Mouse (Mus musculus) cerebellum, postnatal 25 days (tissue): ENCODE data around the gene BC030867.
A peak's percentile ranks its signal among the peaks of the same experiment; 100 is the strongest.

ENCODE experiments used
- DNase-seq, 2 experiments: peaks; one replicate each; pipeline ENCODE4 v3.0.0; 2021; ENCODE audit warnings: mixed read lengths in 2 of 2

Gene BC030867

DNA sequence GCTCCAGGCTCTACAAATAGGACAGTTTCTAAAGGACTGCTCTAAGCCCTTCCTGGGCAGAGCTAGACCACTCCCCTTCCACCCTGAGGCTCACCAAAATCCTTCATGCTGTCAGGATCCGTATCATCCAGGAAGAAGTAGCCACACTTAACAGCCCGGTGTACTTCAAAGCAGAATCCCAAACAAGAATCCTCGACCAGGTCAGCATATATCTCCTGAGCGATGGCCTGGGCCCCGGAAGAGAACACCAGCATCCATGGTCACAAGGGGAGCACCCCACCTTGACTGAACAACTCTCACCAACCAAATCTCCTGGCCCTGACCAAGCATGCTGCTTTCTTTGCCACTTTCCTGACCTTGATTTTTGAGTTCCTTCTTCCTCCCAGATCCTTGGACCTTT lies 45.7 kb downstream of the BC030867 start:
- DNase-seq, result no peak

DNA sequence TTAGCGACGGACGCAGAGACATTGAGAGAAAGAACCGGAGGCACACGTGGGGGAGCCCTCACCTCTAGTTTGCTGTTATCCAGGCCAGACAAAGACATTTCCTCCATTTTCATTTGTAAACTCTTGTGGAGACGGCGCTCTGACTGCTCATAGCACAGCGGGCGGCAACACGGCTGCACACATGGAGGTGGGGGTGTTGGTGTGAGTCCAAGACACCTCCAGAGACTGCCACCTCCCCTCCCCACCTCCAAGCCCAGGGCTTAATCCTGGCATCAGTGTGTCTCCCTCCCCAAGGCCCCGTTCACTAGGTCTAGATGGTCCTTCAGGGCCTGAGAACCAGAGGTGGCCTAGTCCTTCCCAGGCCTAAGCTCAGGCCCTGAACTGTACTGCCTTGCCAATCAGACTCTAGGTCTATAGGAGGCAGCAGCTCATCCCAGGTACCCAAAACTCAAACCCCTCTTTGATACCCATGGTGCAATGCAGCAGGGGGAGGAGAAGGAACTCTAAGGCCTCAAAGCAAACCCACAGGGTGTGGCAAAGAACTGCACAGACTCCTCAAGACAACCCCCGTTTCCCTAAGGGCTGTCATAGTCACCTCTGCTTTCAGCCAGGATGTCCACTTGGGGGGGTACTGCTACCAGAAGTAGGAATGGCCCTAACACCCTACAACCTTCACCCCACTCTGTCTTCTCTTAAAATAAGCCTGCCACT lies 46.4 kb downstream of the BC030867 start:
- peak in 1 of 2 experiments; percentile 53 for DNase-seq

DNA sequence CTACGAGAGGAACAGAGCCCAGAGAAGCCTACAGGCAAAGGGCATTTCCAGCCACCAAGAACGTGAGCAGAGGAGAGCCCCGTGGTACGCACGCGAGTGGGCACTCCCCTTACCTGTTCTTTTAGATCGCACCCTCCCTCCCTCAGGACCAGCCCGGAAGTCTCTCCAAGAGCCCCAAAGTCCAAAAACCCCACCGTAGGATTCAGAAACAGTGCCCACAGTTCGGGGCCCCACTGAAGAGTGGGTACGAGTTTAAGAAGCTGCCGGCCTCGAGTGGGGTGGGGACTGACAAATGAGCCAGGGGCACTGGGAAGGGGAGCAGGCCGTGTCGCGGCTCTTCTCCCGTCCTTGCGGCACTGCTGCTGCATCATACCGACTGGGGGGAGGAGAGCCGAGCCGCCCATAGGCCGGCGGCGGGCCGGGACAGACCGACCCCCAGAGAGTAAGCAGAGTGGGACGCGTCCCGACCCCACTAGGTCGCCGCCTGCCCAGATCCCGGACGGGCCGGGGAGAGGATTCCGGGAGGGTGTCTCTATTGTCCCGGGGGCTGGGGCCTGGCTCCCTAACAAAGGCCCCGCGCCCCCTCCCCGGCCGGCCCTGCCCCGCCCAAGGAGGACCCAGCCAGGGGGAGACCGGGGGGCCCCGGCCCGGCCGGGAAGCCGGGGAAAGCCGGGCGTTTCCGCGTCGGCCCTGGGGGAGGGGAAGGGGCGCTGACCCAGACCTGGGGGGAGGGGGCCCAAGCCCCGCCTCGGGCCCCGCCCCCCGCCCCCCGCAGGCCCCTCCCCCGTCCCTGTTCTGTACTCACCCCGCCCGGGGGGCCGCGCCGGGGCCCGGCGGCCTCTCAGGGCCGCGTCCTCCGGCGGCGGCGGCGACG lies 47.2 kb downstream of the BC030867 start:
- DNase-seq, result peak; percentile 47 to 65

DNA sequence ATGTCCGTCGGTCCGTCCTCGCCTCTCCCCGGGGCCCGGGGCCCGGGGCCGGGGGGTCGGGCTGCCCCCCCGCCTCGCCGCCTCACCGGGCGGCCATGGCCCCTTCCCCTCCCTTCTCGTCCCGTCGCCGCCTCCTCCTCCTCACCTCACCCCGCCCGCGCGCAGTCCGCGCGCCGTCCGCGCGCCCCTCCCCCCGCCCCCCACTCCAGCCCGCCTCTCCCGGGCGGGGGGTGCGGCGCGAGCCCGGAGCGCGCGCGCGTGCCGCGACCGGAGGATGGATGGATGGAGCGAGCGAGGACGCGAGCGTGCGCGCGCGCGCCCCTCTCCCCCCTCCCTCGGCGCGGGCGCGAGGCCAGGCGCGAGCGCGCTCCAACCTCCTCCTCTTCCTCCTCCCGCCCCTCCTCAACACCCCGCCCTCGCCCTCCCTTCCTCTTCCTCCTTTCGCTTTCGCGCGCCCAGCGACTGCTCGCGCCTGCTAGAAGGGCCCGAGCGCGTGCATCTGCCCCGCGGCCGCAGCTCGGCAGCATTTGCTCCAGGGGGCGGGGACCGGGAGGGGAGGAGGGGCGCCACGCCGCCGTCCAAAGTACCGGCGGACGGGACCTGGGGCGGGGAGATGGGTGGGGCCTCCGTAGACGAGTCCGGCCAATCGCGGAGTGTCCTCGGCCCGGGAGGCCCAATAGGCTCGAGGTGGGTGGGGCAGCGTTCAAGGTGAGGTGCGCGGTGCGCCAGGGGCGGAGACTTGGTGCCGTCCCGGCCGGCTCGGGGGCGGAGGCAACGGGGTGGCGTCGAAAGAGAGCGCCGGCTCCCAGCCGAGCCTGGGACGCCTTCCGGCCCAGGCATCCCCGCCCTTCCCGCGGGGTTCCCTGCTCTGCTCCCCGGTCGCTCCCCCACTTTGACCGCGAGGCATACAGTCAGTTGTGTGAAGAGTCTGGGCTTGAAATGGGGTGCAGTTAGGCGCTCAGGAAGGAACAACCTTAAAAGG lies 48.1 kb downstream of the BC030867 start, which contains the start of gene Atxn7l3:
Atxn7l3 (minus strand) TSS at position 141 of the 982 bp plus-strand sequence.
- DNase-seq, result peak; percentile 97 to 99

DNA sequence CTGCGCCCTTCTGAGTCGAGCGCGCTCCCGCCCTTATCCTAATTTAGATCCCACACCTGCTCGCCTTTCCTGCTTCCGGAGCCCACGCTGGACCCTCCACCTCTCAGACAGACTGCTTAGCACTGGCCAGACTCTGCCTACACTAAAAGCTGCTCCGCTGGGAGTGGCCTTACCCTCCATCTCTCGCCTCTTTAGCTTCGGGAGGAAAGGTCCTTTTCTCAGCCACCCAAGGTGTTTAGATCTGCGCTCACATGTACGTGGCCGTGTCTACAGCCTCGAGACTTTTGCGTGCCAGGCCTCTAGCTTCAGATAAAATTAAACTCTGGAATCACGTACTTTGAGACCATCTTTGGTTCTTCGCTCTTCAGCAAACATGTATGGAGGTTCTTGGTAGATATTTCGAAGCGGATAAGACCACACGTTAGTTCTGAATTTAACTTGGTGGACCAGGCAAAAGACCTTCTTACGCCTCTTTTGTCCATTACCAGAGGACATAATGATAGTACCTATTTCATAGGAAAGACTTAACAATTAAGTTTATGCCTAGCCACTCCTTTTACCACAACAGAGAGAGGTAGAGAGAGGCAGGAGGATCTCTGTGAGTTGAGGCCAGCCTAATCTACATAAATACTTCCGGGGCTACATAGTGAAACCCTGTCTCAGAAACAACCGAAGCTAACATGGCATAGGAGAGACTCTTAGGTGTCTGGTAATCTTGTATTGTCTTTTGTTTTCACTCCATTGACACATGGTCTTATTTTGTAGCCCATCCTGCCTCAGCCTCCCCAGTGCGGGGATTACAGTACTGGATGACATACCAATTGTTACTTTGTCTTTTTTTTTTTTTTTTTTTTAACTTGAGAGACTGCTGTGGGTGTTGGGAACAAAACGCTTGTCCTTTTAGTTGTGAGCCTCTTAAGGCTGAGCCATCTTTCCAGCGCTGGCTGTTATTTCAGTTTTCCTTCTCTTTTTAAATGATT lies 49.2 kb downstream of the BC030867 start:
- DNase-seq, result no peak

DNA sequence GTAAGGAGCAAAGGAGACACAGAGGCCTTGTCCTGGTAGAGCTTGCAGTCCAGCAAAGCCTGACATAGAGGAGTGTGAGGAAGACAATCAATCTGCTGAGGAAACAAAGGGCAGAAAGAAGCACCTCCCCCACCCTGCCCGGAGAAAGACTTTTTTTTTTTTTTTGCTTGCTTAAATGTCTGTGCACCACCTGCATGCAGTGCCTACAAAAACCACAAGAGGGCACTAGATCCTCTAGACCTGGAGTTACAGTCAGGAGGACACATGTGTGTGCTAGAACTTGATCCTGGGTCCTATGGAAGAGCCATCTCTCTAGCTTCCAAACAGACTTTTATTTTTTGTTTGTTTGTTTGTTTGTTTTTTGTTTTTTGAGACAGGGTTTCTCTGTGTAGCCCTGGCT lies 51.2 kb downstream of the BC030867 start:
- DNase-seq, result peak; percentile 63 to 82

DNA sequence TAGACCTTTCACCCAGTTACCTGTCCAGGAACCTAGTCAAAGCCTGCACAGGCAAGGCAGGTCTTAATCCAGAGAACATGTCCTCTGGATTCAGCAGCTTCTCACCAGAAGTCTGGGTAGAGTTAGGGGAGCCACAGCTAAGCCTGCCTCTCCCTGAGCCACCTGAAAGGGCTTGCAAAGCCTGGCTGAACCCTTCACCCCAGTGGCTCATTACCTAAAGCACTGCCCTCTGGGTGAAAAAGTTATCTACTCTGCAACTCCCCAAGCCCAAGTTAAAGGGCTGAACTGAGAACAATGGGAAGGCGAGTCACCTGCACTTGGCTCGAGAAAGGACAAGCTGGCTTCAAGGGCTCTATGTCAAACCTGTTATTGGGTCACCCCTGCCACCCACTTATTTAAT lies 55.5 kb downstream of the BC030867 start:
- no peak for DNase-seq

DNA sequence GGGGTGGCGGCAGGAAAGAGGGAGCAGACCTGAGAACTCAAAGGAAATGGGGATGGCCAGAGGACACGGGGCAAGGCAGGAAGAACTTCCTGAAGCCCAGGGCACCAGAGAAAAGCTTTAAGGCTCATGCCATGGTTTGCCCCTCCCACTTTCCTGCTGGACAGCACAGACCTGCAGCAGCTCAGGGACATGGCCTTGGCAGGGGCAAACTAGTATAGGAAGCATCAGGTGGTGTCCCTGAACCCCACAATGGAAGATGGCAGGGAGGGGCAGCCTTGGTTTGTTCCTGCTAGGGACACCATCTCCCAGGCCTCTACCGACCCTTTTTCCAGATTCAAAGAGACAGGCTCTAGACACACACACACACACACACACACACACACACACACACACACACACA lies 56.7 kb downstream of the BC030867 start:
- DNase-seq, result no peak

DNA sequence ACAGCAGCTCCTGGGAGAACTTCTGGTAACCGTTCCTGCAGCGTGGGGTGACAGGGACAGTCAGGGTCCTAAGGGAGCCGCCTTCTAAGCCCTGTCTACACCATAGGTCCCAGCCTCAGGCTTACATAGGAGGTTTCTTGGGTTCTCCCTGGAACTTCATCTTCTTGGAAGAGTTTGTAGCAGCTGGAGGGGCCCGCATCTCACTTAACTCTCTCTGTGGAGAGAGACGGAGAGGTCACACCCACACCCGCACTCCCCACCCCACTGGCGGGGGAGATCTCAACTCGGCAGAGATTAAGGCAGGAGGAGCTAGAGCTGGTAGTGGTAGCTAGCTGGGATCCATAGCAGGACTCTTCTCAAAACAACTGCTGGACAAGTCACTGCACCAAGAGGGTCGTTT lies 59.4 kb downstream of the BC030867 start:
- DNase-seq, result no peak

DNA sequence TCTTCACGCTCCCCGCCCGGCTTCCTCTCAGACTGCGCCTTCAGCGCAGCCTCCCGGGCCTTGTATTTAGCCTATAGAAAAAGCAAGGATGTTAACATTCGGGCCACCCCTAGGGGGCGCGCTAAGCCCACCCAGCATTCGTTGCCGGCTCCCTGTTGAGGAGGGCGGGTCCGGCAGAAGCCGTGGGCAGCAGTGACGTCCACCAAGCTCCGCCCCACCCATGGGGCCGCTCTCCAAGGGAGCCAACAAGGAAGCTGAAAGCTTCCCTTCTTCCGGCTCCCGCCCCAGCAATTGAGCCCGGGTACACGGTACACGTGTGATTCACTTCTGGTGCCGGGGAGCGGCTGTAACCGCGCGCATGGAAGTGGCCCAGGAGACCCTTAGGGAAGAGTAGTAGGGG lies 60.3 kb downstream of the BC030867 start:
- DNase-seq, result peak; percentile 96 to 97

DNA sequence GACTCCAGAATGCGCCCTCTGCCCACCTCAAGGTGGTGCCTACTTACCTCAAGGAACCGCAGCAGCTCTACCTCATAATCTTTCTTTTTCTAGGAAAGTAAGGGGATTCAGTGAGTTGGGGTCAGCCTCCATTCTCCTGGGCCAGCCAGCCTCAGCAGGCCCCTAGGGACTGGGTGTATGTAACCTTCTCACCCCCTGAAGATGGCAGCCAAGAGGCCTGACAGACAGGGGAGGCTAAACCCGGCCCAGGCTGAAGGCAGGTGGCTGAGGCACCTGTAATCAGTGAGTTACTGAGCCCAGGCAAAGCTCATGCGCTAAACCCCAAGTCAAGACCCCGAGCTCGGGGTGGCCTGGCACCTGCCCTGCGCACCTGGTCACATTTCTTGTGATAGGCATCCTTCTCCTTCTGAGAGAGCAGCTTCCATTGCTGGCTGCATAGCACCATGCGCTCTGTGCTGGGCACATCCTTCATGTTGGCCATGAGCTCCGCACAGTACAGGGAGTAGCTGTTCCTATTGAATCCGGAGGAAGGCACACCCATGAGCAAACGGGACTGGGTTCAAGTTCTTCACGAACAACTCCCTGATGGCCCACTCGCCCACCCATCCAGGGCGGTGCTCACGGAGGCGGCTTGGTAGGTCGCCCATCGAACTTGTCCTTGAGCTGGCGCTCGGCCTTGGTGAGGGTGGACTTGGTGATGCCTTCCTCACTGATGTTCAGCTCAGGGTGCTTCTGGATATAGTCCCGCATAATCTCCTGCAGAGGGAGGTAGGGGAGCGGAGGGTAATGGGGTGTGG lies 61.3 kb downstream of the BC030867 start:
- DNase-seq, result peak in 1 of 2 experiments; percentile 58

DNA sequence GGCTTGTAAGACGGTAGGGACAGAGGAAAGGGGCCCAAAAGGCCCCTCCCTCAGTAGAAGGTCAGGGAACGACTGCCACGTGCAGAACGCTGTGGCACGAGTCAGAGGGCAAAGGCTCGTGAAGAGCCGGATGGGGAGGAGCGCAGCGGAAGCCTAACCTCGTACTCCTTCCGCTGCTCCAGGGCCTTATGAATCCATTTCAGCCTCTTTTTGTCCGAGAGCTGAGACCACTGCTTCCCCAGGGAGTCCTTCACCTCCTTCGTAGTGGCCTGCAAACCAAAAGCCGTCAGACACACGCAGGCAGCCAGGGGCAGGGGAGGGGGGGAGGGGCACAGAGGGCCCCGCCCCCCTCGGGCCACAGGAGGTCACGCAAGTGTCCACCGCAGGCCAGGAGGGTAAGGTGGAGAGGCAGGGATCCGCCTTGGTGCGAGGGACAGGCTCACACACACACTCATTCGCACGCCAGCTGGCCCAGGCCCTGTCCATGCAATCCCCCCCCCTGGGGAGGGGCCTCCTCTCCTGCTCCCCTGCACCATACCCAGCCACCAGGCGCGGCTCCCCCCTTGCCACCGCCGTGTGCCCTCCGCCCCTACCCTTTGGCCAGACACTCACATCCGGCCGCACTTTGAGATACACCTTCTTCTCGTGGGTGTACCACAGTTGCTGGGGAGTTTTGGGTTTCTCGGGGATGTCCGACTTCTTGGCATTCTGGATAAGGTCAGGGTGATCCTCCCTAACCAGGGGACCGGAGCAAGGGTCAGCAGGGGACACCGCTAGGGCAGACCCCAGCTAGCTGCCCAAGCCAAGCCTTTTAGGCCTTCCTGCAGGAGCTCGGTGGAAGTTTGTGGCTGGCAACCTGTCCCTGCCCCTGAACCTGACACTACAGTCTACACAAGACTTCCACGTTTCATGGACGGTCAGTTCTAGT lies 62.4 kb downstream of the BC030867 start:
- no peak for DNase-seq

DNA sequence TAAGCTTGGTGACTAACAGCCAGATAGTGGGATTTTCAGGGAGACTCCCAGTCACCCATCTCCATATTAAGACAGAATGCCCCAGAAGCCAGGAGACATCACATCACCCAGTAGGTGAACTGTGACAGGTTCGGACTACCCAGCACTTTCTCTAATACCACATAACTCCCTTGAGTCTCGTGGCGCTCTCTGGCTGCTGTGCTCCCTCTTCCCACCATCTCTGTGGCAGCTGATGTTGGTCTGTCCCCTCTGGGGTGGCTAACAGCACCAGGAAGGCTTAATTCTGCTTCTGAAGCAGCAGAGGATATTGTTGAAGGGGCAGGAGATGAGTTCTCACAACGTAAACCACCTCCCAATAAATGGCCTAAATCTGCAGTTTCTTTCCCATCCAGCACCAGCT lies 63.3 kb downstream of the BC030867 start:
- peak in 1 of 2 experiments; percentile 3 for DNase-seq

DNA sequence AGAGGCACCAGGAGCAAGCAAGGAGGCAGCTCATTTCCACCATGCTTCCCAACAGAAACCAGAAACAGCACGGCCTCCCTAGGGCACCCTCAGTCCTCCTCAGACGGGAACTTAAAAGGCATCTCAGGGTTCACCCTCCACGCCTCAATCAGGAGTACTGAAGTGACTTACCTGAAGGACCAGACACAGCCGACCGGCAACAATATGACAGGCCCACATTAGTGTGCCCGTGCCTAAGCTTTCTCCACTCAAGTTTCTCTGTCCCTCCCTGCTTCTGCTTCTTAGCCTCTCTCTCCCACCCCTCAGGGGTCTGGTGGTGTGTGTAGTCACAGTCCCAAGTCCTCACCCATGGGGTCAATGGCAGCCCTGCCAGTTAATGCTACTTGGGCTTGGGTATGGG lies 63.9 kb downstream of the BC030867 start:
- DNase-seq, result peak in 1 of 2 experiments; percentile 6

DNA sequence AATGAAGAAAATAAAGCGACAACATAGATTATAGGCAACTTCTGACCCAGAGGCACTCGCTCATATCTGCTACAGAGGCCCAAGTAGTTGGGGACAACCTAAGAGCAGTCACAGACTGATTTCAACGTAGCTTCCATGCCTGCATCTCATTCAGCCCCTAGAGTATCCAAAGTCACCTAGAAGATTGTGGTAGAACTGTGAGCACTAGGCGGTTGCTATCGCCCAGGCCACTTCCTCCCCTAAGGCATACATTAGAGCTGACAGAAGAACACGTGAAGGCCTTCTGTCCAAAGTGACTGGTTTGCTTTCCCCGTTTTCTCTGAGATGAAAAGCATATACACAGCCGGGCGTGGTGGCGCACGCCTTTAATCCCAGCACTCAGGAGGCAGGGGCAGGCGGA lies 65.6 kb downstream of the BC030867 start:
- no peak for DNase-seq
